Mouse (Mus musculus) retina, adult 2 months (tissue): Measurements from ENCODE around the gene Gm42517.
A peak's percentile ranks its signal among the peaks of the same experiment; 100 is the strongest.

Experiments
- DNase-seq: peaks from one replicate; pipeline ENCODE4 v3.0.0-alpha.2; 2012; ENCODE audit warnings: low read depth, low spot score

Gene Gm42517

DNA sequence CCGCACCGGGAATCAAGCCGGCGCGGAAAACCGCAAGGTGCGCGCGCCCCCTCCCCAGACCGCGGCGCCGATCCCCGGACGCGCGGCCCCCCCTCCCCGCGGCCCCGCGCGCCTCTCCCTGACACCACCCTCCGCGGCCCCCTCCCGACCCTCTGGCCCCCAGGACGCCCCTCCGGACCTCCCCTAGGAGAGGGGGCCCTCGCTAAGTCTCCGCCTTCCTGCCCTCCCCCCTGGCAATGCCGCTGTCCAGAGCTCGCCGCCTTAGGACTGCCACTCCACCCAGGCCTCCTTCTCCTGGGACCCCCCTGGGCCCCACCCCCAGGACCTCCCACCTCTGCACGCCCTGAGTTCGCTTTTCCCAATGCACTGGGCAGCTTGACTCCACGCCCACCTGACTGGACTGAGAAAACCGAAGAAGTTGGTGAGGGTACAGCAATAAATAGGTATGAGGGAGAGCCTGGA, at the start of gene Gm42517:
Gene Gm42517, minus strand, starts transcription at position 52 of the 462 bp plus-strand sequence.
- DNase-seq, result no peak

DNA sequence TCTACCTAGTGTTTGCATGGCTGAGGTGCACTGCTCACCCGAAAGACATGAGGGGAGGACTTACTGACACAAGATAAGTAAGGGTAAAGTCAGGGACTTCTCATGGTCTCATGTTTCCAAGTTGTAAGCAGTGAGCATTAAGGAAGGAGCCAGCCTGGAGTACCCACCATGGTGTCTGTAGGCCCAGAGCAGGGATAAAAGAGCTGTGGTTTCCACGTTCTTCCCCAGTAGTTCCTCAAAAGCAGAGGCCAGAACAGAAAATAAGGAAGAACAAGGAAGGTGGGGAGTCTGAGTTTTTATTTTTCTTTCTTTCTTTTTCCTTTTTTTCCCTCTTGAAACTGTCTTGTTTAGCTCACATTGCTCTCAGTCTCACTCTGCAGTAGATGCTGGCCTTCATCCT, 47.0 kb upstream of the Gm42517 start:
- no peak for DNase-seq

DNA sequence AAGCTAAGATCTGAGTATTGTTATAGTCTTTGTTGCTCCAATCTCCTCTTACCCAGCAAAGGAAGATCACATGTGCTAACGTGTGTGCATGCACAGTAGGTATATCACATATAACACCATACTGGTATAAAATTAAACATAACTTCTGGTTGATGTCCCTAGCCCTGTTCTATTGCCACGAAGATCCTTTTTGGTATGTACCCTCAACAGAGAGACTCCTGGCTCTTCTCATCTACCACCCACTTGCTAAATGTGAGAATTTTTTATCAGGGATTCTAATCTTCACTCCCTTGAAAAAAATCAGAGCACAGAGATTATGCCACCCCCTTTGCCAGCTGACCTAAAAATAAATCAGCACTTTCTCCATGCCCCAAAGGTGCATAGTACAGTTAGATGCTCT, 39.3 kb upstream of the Gm42517 start:
- no peak for DNase-seq

DNA sequence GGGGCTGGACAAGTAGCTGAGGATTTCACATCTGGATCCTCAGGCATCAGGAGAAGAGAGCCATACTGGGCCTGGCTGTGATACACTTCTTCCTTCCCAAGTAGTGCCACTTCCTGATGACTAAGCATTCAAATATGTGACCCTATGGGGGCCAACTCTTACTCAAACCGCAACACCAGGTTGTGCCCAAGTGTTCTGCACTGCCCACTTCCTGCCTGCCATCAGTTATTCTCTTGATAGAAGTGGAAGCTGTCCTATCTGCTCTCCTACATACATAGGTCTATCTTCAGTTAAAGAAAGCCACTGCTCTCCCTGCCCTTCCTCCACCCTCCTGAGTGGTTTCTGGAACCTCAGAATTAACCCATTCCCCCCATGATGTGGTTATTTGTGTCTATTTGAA, 37.7 kb upstream of the Gm42517 start:
- DNase-seq, result no peak

DNA sequence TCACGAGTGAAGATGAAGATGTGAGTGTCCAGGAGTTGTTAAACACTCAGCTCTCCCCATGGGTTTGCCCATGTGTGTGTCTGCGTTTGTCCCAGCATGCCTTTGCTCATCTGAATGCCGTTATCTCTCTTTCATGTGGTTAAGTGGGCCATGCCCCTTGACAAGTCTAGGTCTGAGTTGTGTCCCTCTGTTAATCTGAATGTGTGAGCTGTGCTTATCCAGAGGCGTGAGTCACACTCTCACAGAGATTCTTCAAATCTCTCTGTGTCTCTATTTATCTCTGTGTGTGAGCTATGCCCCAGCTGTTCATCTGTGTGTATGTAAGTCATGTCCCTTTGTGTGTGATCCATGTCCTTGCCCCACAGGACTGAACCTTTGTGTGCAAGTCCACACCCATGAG, 35.7 kb upstream of the Gm42517 start:
- no peak for DNase-seq

DNA sequence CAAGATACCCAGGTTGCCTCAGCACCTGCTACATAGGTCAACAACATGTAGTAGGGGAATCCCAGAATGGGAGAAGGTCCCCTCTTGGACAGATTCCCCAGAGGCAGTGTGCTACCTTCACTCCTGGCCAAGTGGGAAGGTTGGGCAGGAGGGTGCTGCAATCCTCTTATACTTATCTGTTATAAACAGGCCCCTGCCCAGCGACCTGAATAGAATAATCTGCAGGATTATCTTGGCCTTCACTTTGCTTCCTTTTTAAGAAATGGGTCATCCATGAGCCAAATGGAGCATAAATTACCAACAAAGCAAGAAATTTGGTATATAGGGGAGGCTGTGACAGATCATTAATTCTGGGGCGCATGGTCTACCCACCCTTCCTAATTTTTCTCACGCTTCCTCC, 22.0 kb upstream of the Gm42517 start:
- DNase-seq, result peak; percentile 77

DNA sequence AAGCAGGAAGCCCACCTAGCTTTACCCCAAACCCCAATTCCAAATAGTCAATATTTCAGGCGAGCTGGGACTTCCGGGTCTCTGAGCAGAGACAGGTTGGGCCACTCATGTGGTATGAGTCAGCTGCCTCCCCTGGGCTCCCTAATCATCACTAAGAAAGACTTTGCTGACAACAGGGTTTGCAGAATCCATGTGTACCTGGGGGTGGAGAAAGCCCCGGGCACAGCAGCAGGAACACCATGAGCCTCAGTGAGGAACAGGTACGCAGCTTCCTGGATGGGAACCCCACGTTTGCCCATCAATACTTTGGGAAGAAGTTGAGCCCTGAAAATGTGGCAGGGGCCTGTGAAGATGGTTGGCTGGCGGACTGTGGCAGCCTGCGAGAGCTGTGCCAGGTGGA, 20.5 kb upstream of the Gm42517 start, which contains the start of gene Pde6b:
Gene Pde6b, plus strand, starts transcription at position 191 of the 400 bp plus-strand sequence.
- DNase-seq, result peak; percentile 75

DNA sequence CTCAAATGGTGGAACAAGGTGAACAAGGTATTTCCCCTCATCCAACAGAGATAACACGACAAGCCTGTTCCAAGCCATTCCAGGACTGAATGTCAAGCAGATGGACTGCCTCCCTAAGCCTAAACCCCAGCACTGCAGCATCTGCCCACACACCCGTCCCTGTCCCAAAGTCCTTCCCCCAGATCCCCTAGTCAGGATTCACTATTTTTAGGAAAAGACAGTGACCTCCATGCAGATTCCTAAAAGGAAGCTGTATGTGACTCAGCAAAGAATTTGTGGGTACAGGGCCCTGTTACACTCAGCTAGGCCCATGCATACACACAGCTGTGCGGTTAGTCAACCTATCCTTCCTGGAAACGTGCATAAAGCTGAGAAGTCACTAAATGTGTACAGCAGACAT, 18.7 kb upstream of the Gm42517 start:
- no peak for DNase-seq

DNA sequence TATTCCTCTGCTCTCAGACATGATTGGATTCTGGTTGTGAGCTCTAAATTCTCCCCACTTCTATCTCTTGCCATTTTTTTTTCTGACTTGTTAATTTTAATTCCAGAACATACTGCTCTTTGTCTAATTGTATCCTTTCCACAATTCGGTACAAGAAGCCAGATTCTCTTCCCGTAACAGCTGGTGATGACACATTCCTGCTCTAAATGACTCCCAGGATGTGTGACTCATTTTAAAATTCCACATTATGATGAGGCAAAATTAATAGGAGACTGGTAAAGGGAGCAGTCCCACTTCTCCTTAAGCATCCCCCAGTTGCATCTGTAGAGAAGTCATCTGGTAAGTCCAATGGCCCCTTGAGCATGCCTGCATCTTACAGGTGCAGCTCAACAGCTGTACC, 17.9 kb upstream of the Gm42517 start:
- no peak for DNase-seq

DNA sequence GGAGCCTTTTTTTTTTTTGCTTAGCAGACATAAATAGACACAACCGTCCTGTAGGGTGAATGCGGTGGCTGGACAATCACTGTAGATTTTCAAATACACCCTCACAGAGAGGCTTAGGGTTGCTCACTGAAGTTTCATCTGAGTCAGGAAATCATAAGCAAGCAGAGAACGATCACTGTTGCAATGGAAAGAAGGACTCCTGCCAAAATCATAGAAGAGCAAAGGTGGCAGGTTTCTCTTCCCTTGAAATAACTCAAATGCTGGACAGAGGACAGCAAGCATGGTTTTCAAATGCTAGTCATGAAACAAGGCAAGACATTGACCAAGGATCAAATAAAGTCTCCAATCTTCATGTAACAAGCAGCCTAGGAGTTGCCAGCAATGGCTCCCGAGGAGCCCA, 10.6 kb upstream of the Gm42517 start:
- DNase-seq, result no peak

DNA sequence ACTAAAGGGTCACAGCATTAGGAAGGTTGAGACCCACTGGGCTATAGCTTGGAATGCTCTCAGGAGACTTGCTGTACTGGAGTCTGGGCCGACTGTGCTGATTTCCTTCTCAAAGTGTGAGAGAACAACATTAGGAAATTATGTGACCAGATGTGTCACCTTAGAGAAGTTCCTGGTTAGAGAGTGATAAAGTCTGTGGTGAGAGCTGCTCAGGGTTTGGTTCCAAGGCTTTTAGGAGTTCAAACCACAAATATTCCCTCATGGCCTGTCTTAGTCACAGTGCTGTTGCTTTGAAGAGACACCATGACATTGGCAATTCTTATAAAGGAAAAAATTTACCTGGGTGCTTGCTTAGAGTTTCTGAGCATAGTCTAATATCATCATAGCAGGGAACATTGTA, 8.3 kb upstream of the Gm42517 start:
- DNase-seq, result no peak

DNA sequence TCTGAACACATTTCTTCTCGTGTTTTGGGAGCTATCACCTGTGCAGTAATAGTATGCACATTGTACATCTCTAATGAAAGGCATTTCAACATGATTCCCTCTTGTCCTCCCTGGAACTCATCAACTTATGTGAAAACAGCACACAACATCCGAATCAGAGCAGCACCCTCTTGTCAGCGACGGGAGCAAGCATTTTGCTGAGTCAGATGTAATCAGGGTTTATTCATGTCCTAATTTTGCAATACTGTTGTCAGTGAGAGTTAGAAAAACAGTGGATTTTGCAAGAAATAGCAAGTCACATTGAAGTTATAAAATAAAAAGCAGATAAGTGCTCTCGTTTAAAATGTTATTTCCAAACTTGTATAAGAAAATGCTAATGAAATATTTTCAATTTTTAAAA, 6.4 kb upstream of the Gm42517 start:
- no peak for DNase-seq

DNA sequence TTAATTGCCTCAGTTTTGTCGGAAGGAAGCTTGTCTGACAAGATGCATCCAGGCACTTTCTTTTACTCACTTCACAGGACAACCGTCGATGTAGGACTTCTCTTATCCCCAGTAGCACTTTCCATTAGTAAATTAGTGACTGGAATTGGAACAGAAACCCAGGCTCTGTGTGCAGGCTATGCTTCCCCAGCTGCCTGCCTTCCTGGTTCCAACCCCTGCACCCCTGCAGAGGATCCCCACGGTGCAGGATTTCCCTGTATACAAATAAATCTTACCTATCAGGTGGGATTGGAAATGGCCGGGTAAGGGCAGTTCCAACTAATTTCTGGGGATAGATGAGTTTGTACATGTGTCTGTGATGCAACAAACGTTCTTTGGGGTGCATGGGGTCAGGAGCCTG, 2.2 kb upstream of the Gm42517 start:
- no peak for DNase-seq

DNA sequence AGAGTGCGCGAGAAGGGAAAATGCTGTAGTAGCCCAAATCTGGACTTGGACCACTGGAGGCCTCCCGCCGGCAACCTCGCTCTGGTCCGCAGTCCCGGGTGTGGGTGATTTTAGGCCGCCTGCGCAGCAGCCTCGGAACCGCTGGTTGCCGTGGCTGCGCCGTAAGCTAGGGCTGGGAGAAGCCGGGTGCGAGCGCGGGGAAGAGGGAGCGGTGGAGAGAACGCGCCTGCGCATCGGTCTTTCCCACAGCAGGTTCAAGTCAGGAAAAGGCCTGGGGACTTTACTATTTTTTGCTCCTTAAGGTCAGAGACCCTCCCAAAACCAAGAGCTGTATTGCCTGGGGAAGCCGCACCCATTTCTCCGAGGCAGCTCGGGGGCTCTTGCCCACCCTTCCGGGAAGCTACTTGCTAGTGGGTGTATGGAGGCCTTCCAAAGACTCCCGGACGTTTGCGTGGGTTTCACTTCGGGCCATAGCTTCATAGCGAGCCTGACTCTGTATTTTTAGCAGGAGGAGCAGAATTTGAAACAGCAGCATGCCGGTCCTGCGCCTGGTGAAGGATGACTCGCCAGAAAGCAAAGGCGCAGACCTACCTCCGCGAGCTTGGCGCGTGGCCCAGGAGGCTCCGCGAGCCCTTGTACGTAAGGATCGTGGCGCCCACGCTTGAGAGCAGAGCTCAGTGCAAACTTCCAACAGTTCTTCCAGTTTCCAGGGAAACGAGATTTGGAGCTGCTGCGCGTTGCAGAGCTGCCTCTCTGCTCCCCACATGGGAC, 1.3 kb upstream of the Gm42517 start:
- no peak for DNase-seq

DNA sequence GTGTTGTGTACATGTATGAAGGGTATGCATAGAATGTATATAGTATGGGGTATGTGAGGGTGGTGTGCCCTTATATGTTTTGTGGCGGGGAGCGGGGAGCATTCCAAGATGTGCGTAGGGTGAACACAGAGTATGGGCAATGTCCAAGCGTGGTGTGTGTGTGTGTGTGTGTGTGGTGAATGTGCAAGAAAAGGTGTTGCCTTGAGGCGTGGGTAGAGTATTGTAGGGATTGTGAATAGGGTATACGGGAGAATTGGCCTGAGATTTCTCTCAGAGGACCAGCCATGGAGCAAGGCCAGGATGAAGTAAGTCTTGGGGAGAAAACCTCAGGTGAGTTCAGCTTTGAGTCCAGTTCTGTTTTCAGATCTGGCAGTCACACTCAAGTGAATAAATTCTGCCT, 724 bp upstream of the Gm42517 start:
- no peak for DNase-seq

DNA sequence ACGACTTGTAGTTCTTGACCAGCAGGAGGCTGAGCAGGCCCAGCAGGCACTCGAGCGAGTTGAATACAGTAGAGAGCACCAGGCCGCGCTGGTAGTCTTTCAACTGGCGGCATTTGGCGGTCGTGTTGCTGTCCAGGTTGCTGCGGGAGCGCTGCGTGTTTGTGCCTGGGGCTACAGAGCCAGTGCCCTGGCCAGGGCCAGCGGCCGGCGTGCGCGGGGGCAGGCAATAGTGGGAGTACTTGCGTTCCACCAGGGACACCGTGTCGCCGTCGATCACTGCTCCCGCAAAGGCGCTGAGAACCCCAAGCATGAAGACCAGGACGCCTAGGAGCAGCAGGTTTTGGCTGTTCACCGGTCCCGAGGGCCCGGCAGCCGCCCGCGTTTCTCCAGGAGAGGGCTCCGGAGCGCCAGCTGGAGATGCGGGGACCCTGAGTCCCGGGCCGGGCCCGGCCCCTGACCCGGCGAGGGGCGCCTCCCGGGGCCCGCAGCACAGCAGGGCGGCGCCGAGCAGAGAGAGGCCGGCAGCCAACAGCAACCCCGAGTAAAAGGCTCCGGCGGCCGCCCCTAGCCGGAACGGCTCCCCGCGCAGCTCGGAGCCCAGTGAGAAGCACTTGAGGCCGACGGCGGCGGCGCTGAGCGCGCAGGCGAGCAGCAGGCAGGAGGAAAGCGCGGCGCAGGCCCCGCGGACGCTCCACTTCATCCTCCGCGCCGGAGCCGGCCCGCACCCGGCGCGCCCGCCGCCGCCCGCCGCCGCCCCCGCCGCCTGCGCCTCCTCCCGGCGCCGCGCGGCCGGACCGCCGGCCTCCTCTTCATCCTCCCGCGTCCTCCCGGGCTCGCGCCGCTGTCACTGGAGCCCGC, 509 bp downstream of the Gm42517 start:
- DNase-seq, result no peak

DNA sequence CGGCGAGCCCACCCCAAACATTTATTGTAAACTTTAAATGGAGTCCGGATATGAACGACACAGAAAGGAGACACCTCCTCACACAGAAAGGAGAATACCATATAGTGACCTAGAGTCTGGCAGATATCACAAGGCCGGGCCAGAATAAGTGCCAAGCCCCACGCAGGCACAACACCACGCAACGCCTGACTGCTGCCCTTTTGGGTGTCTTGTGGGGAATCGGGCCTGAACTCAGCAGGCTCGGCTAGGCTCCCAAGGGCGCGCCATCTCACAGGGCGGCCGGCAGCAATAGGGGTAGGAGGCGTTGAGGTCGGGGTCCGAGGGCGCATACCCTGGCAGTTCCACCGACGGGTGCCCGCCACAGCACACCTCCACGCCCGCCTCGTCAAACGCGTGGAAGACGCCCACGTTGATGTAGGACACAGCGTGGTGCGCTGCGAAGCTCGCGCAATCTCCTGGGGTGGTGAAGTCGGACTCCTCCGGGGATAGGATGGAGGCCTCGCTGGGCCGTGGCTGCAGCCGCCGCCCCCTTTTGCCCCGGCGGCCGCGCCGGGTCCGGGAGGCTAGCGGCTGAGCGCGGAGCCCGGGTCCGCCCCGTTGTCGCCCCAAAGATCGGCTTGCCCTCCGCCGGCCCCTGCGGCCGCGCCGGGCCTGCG, 1.3 kb downstream of the Gm42517 start:
- no peak for DNase-seq

DNA sequence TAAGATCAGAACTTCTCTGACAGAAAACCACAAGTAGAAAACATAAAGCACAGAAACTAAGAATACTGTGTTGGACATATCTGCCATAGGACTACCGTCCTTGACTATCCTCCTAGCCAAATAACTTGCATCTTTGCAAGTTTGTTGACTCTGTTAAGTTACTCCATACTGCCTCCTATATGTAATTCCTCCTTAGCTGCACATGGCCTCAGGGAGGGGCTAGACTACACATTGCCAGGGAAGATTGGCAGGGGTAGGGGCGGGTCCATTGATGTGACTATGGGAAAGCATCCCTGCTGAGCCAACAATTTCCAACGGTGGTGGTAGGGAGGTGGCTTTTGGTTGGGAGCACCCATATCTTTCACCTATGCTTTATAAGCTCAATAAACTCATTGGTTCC, 5.4 kb downstream of the Gm42517 start:
- DNase-seq, result no peak

DNA sequence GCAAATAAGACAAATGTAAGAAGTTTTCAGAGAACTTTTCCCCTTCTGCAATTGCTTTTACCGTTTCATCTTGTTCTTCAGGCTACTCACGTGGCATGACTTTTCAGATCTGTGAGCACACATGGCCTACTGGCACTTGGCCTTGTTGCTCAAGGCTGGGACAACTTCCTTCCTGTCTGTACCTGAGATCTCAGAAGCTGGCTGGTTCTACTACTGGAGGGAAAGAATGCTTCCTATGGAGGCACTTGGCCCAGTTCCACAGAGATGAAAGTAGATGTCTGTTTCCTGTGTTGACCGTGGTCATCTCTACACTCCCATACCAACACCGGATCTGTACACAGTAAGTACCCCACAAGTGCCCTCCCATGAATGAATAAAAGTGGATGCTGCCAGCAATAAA, 7.5 kb downstream of the Gm42517 start:
- no peak for DNase-seq

DNA sequence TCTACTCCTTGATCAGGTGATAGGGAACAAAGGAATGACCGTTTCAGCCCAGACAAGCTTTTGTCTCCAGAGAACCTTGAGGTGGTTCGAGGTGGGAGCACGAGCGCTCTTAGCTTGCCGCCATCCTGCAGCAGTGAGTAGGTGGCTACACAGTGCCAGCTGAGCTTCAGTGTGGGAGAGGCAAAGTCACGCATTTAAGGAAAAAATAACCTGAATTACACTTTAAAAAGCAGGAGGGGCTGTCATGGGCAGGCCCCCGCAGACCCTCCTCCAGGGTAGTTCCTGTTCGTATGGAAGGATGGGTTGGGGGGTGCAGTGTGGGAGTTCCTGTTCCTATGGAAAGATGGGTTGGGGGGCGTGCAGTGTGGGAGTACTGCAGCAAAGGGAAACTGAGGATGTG, 8.2 kb downstream of the Gm42517 start:
- DNase-seq, result no peak

DNA sequence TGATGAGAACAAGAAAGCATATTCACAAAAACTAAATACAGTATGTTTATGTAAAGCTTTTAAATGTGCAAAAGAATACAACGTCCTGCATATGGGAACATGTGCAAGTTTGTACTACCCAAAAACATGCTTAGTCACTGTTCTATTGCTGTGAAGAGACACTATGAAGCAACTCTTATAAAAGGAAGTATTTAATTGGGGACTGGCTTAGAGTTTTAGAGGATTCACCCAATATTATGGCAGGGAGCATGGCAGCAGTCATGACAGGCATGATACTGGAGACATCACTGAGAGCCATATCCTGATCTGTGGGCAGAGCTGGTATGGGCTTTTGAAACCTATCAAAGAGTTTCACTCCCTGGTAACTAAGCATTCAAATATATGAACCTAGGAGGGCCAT, 9.9 kb downstream of the Gm42517 start:
- DNase-seq, result no peak

DNA sequence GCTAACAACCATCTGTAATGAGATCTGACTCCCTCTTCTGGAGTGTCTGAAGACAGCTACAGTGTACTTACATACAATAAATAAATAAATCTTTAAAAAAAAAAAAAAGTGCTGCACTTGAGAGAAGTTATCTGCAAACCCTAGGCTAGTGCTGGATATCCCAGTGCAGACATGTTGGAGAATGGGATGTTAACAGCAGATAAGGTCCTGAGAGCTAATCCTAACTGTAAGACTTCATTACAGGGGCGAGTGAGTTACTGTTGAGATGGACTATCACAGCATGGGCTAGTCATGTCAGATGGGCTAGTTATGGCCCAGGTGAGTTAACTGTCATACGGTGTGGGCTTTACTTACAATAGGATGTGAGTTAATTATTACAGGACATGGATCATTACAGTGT, 13.7 kb downstream of the Gm42517 start:
- DNase-seq, result no peak
